Comparison of ENCODE assay signal across 14 mouse cellular contexts in genomic region chr4:128088264-128088663, GRCm38 (mm10).
"Had no signal": no experiment of that assay in that cellular context is flagged by ENCODE, and none has a peak within 500 bp of the region (broad histone marks: within the 10 kb centered on the region; RNA-seq: fewer than 3 reads in every experiment).

No protein-coding gene starts in this region.

- H3K4me3 ChIP-seq: limb, embryonic 12.5 days; liver, embryonic 13.5 days; lung, embryonic 15.5 days; megakaryocyte, embryonic 14.5 days; stomach, embryonic 15.5 days had no signal

- H3K9ac ChIP-seq: limb, embryonic 12.5 days; liver, embryonic 13.5 days; liver, postnatal 0 days; lung, embryonic 15.5 days; stomach, embryonic 15.5 days had no signal

- H3K4me2 ChIP-seq: limb, embryonic 12.5 days; liver, embryonic 13.5 days; lung, embryonic 15.5 days; stomach, embryonic 15.5 days had no signal

- H3K4me1 ChIP-seq: liver, embryonic 13.5 days; lung, embryonic 15.5 days; megakaryocyte, embryonic 14.5 days; stomach, embryonic 15.5 days had no signal

- H3K36me3 ChIP-seq: limb, embryonic 12.5 days; liver, embryonic 13.5 days; lung, embryonic 15.5 days; stomach, embryonic 15.5 days had no signal

- H3K27me3 ChIP-seq: limb, embryonic 12.5 days; liver, embryonic 13.5 days; lung, embryonic 15.5 days; megakaryocyte, embryonic 14.5 days; stomach, embryonic 15.5 days had no signal

- DNase-seq: kidney, postnatal 25 days; liver; liver, embryonic 13.5 days; liver, postnatal 0 days; lung, postnatal 14 days; right cerebral cortex, postnatal 14 days; thymus, adult 2 months; thymus, postnatal 25 days had no signal

- H3K9me3 ChIP-seq: limb, embryonic 12.5 days; liver, embryonic 13.5 days; lung, embryonic 15.5 days; stomach, embryonic 15.5 days had no signal

- ATAC-seq: liver, postnatal 0 days; midbrain, embryonic 16.5 days had no signal

- H3K27ac ChIP-seq: limb, embryonic 12.5 days; liver, embryonic 13.5 days; lung, embryonic 15.5 days; macrophage; stomach, embryonic 15.5 days had no signal
